Mouse (Mus musculus) right cerebral cortex, postnatal 4 days (tissue): ENCODE measurements around the gene Gucy2g.
"Not testable (repeated sequence)": the region's sequence is repeated elsewhere in the genome, so short reads cannot be mapped to it uniquely, and the experiment has no call there.

Experiments
- DNase-seq: peaks from one replicate; pipeline ENCODE4 v3.0.0-alpha.2; 2022

Gene Gucy2g

GRCm38 (mm10) chr19:55159826-55160225, 81.2 kb downstream of the Gucy2g start:
- DNase-seq: no peak

GRCm38 (mm10) chr19:55158606-55159005, 82.4 kb downstream of the Gucy2g start:
- DNase-seq: no peak

GRCm38 (mm10) chr19:55157029-55157428, 84.0 kb downstream of the Gucy2g start:
- DNase-seq: no peak

DNA sequence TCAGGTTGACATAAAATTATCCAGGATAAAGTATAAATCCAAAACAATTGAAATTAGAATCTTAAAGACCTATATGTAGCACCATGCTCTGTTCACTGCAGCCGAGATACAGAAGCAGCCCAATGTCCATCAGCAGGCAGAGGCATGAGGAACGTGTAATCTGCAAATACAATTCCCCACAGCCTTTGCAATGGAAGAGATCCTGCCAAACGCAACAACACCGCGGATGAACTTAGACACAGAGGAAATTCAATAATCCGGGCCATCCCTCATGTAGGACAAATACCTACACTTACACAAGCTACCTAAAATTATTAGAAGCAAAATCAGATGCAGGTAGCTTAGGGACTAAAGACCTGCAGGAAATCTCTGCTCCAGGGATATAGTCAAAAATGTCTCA, 88.1 kb downstream of the Gucy2g start:
- no peak for DNase-seq

DNA sequence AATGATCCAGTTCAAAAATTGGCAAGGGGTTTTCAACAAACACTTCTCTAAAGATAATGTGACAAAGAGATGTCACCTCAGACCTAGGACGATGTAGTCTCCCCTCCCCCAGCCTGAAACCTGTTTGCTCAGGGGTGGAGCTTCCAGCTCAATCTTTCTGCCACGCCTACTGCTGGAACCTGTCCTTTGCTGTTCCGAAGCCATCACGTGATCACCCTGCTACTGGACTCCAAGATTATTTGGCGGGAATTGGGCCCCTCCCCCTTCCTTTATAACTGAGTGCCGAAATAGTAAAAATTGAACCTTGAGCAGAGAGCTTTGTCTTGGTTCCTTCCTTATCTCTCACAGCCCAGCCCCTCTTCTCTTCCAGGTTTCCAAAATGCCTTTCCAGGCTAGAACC, 88.8 kb downstream of the Gucy2g start:
- not testable (repeated sequence) for DNase-seq

- no peak for DNase-seq
Observed at GRCm38 (mm10) chr19:55149646-55150045, 91.4 kb downstream of the Gucy2g start.

GRCm38 (mm10) chr19:55148109-55148508, 92.9 kb downstream of the Gucy2g start:
- no peak for DNase-seq
